Comparison of ENCODE assay signal across 15 mouse cellular contexts in genomic region chr11:121551206-121551799, GRCm38 (mm10). TPM values are rescaled to one million over a fixed set of nuclear protein-coding genes. Genes with fewer than 3 reads are reported as not detected.
DNase-seq lines count a peak whose midpoint lies in the region; ATAC-seq and TF ChIP-seq lines count a peak whose summit lies in the region.
"Had no signal": no experiment of that assay in that cellular context is flagged by ENCODE, and none has a peak within 500 bp of the region (broad histone marks: within the 10 kb centered on the region; RNA-seq: fewer than 3 reads in every experiment).

No protein-coding gene starts in this region.

- TF ChIP-seq CTCF in small intestine, adult 2 months (IDR thresholded peaks at IDR 0.05; ENCODE audit: extremely low read depth, insufficient read length, insufficient replicate concordance, low read depth, low read length): no peak

- no peak for DNase-seq in hindbrain, embryonic 10.5 days (ENCODE audit: low spot score)
- DNase-seq in midbrain, embryonic 11.5 days (ENCODE audit: low spot score, missing footprints): no peak
- DNase-seq in left cerebral cortex, postnatal 25 days (ENCODE audit: low spot score in 2 of 2): no peak
- DNase-seq in cerebellum, postnatal 25 days: no peak
- DNase-seq: adrenal gland, postnatal 25 days; cerebellum, adult 8-10 months; heart, adult 2 months; kidney, postnatal 14 days; right cerebral cortex, postnatal 14 days; thymus, postnatal 14 days had no signal

- H3K4me3 ChIP-seq in hindbrain, embryonic 10.5 days: no peak overlapping the region
- H3K4me3 ChIP-seq in hindbrain, embryonic 16.5 days (ENCODE audit: low read length): no peak overlapping the region
- no peak overlapping the region for H3K4me3 ChIP-seq in midbrain, embryonic 13.5 days (replicated peaks)
- H3K4me3 ChIP-seq in midbrain, embryonic 11.5 days (ENCODE audit: low read depth, low read length): no peak overlapping the region
- H3K4me3 ChIP-seq in embryonic facial prominence, embryonic 12.5 days: no peak overlapping the region
- no peak overlapping the region for H3K4me3 ChIP-seq in small intestine, adult 2 months (ENCODE audit: low read depth, low read length)
- H3K4me3 ChIP-seq: heart, adult 2 months had no signal

- intact Hi-C loops in left cerebral cortex, postnatal 25 days (cut with DNase I): no loop called here

- H3K4me1 ChIP-seq in hindbrain, embryonic 10.5 days (replicated peaks): peaks cover 29% of the 10 kb centered on the region
- peaks cover 18% of the 10 kb centered on the region for H3K4me1 ChIP-seq in hindbrain, embryonic 16.5 days (ENCODE audit: control insufficient read depth, insufficient read depth, low read depth, low read length)
- peaks cover 25% of the 10 kb centered on the region for H3K4me1 ChIP-seq in midbrain, embryonic 13.5 days (replicated peaks)
- peaks cover 19% of the 10 kb centered on the region for H3K4me1 ChIP-seq in midbrain, embryonic 11.5 days (ENCODE audit: control insufficient read depth, insufficient read depth, low read length)
- H3K4me1 ChIP-seq in embryonic facial prominence, embryonic 12.5 days: peaks cover 20% of the 10 kb centered on the region
- H3K4me1 ChIP-seq in small intestine, adult 2 months (ENCODE audit: control insufficient read depth, insufficient read depth, insufficient read length, low read length): peaks cover 44% of the 10 kb centered on the region

- no peak for ATAC-seq in hindbrain, embryonic 16.5 days
- no peak for ATAC-seq in midbrain, embryonic 13.5 days
- ATAC-seq in midbrain, embryonic 11.5 days (ENCODE audit: low FRiP score): no peak
- ATAC-seq in embryonic facial prominence, embryonic 12.5 days (ENCODE audit: insufficient number of reproducible peaks, insufficient read depth, low FRiP score, low TSS enrichment): no peak

- H3K9ac ChIP-seq in hindbrain, embryonic 16.5 days (ENCODE audit: low read depth, low read length): no peak overlapping the region
- H3K9ac ChIP-seq in midbrain, embryonic 13.5 days (replicated peaks): no peak overlapping the region
- H3K9ac ChIP-seq in midbrain, embryonic 11.5 days (ENCODE audit: low read length): no peak overlapping the region
- no peak overlapping the region for H3K9ac ChIP-seq in embryonic facial prominence, embryonic 12.5 days

- peak overlapping the region; percentile 14; the same call in 1 of the 2 replicates for H3K27ac ChIP-seq in hindbrain, embryonic 10.5 days
- H3K27ac ChIP-seq in hindbrain, embryonic 16.5 days (ENCODE audit: low read depth, low read length): no peak overlapping the region
- H3K27ac ChIP-seq in midbrain, embryonic 13.5 days: peak overlapping the region; percentile 37; the same call in 1 of the 2 replicates
- H3K27ac ChIP-seq in midbrain, embryonic 11.5 days (ENCODE audit: low read depth, low read length): no peak overlapping the region
- 0 out of 2 replicates have a peak overlapping the region, but pooled peaks have one; percentile 60 for H3K27ac ChIP-seq in embryonic facial prominence, embryonic 12.5 days
- H3K27ac ChIP-seq in small intestine, adult 2 months (ENCODE audit: insufficient read depth, low read depth, low read length): peak overlapping the region; percentile 85
- H3K27ac ChIP-seq: heart, adult 2 months had no signal

- H3K4me2 ChIP-seq in hindbrain, embryonic 16.5 days (ENCODE audit: low read length): no peak overlapping the region
- H3K4me2 ChIP-seq in midbrain, embryonic 13.5 days (replicated peaks): no peak overlapping the region
- H3K4me2 ChIP-seq in midbrain, embryonic 11.5 days: no peak overlapping the region
- no peak overlapping the region for H3K4me2 ChIP-seq in embryonic facial prominence, embryonic 12.5 days (replicated peaks)

- WGBS in hindbrain, embryonic 10.5 days: 92% methylated on average over 5 of the region's 5 CpGs
- 91% methylated on average over 5 of the region's 5 CpGs for WGBS in hindbrain, embryonic 16.5 days
- whole genome bisulfite sequencing in midbrain, embryonic 13.5 days: 95% methylated on average over 5 of the region's 5 CpGs
- WGBS in midbrain, embryonic 11.5 days: 93% methylated on average over 5 of the region's 5 CpGs
- WGBS in embryonic facial prominence, embryonic 12.5 days: 89% methylated on average over 5 of the region's 5 CpGs
- 19% methylated on average over 5 of the region's 5 CpGs for WGBS in small intestine, adult 2 months

- no peak for TF ChIP-seq POLR2A in small intestine, adult 2 months (IDR thresholded peaks at IDR 0.05; ENCODE audit: low read depth, low read length)

- H3K27me3 ChIP-seq in hindbrain, embryonic 10.5 days (ENCODE audit: insufficient read depth, poor library complexity, severe bottlenecking): no peaks in the 10 kb centered on the region
- no peaks in the 10 kb centered on the region for H3K27me3 ChIP-seq in hindbrain, embryonic 16.5 days (replicated peaks; ENCODE audit: control insufficient read depth, insufficient read depth, low read length)
- no peaks in the 10 kb centered on the region for H3K27me3 ChIP-seq in midbrain, embryonic 13.5 days
- no peaks in the 10 kb centered on the region for H3K27me3 ChIP-seq in midbrain, embryonic 11.5 days (ENCODE audit: control insufficient read depth, insufficient read depth, low read length)
- H3K27me3 ChIP-seq in embryonic facial prominence, embryonic 12.5 days: no peaks in the 10 kb centered on the region
- H3K27me3 ChIP-seq in small intestine, adult 2 months (ENCODE audit: control insufficient read depth, insufficient read depth, low read length): no peaks in the 10 kb centered on the region
- H3K27me3 ChIP-seq: CH12.LX had no signal

- 0 out of 2 replicates have a peak, but pooled peaks cover 5% of the 10 kb centered on the region for H3K36me3 ChIP-seq in hindbrain, embryonic 10.5 days
- H3K36me3 ChIP-seq in hindbrain, embryonic 16.5 days (ENCODE audit: control insufficient read depth, insufficient read depth, low read length): no peaks in the 10 kb centered on the region
- no peaks in the 10 kb centered on the region for H3K36me3 ChIP-seq in midbrain, embryonic 13.5 days
- no peaks in the 10 kb centered on the region for H3K36me3 ChIP-seq in midbrain, embryonic 11.5 days (ENCODE audit: control insufficient read depth, insufficient read depth, low read length)
- 0 out of 2 replicates have a peak, but pooled peaks cover 4% of the 10 kb centered on the region for H3K36me3 ChIP-seq in embryonic facial prominence, embryonic 12.5 days
- H3K36me3 ChIP-seq in small intestine, adult 2 months (ENCODE audit: control insufficient read depth, insufficient read depth, low read length): no peaks in the 10 kb centered on the region

- no peaks in the 10 kb centered on the region for H3K9me3 ChIP-seq in hindbrain, embryonic 10.5 days
- no peaks in the 10 kb centered on the region for H3K9me3 ChIP-seq in hindbrain, embryonic 16.5 days (ENCODE audit: control insufficient read depth, low read length)
- H3K9me3 ChIP-seq in midbrain, embryonic 13.5 days: no peaks in the 10 kb centered on the region
- no peaks in the 10 kb centered on the region for H3K9me3 ChIP-seq in midbrain, embryonic 11.5 days (ENCODE audit: control insufficient read depth, low read length)
- no peaks in the 10 kb centered on the region for H3K9me3 ChIP-seq in embryonic facial prominence, embryonic 12.5 days

RNA-seq across cellular contexts. Expression of gene Zfp750, which starts 32.2 kb away (rescaled TPM):
- 0.60 and 1.1 TPM in 2 replicates for polyA plus RNA-seq in hindbrain, embryonic 10.5 days (2016; fragmentation: Nextera tagmentation; extraction: Ambion mirVana)
- 0.38 and 0.54 TPM in 2 replicates for polyA plus RNA-seq in hindbrain, embryonic 16.5 days (2015; fragmentation: Nextera tagmentation; extraction: Ambion mirVana)
- 0.27 and 0.57 TPM in 2 replicates for polyA plus RNA-seq in midbrain, embryonic 13.5 days (2015; fragmentation: Nextera tagmentation; extraction: Ambion mirVana)
- 0.17 and 0.20 TPM in 2 replicates for polyA plus RNA-seq in midbrain, embryonic 11.5 days (2014; fragmentation: Nextera tagmentation; extraction: Ambion mirVana)
- 2.3 and 2.6 TPM in 2 replicates for polyA plus RNA-seq in embryonic facial prominence, embryonic 12.5 days (2016; fragmentation: Nextera tagmentation; extraction: Ambion mirVana)
- 0.67 TPM in 1 of 2 replicates, not detected in the other for polyA plus RNA-seq in small intestine, adult 2 months (2012; rRNA removed)
- under 1 TPM in 1 of 2 experiments, not detected in 1; 0.14 TPM for total RNA-seq in left cerebral cortex, postnatal 25 days (2021)

Comparison
In these comparisons a context has a peak if more than half of its experiments do, and no peak if none do; other contexts are left out.
1. H3K27ac ChIP-seq: peak in hindbrain, embryonic 10.5 days (single experiment), midbrain, embryonic 13.5 days (single experiment), embryonic facial prominence, embryonic 12.5 days (single experiment) and small intestine, adult 2 months (single experiment); none in hindbrain, embryonic 16.5 days (single experiment) and midbrain, embryonic 11.5 days (single experiment).